Mouse (Mus musculus): ENCODE measurements around the gene Dazap2.

DNA sequence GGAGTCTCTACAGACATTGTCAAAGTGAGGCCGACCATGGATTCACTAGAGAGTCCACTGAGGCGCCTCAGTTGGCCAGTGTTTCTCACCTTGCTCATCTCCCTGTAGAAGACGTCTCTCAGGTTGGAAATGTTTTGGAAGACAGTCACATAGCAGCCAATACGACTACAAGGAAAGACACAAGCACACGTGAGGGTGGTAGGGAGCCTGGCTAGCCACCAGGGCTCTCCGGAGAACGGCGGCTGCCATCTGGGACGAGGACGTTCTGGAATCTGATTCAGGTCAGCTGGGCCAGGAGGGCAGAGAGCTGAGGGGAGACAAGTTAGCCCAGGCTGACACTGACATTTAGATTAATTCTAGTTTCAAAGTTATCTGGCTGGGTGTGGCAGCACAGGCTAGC, 35.0 kb downstream of the Dazap2 start:
- no peak for TF ChIP-seq POLR2A (IDR thresholded peaks at IDR 0.05; ENCODE audit: control insufficient read depth, low read depth, low read length)
- no peak for TF ChIP-seq CTCF (IDR thresholded peaks at IDR 0.05; ENCODE audit: control insufficient read depth, insufficient read depth, insufficient replicate concordance, low read depth, low read length)

Data from testis, adult 2 months (tissue).